Mouse (Mus musculus): ENCODE results near the gene Chmp6. TPM values are rescaled to one million over a fixed set of nuclear protein-coding genes. Genes with fewer than 3 reads are reported as not detected.
A peak's percentile ranks its signal among the peaks of the same experiment; 100 is the strongest.

Chmp6 gene
- total RNA-seq (2021) = 10 to 100 TPM; 43.2 to 48.2 TPM

GRCm38 (mm10) chr11:119913291-119913934, at the start of gene Chmp6:
Chmp6 (plus strand) TSS chr11:119913441.
- peak; percentile 88 for DNase-seq
- intact Hi-C loops (cut with DNase I) = no loop called here

GRCm38 (mm10) chr11:119866837-119867236, 46.4 kb upstream of the Chmp6 start:
- intact Hi-C loops (cut with DNase I) = no loop called here
- DNase-seq = no peak

GRCm38 (mm10) chr11:119868138-119868537, 45.1 kb upstream of the Chmp6 start:
- intact Hi-C loops (cut with DNase I) = no loop called here
- no peak for DNase-seq

- intact Hi-C loops (cut with DNase I) = no loop called here
- DNase-seq = no peak
Measured at GRCm38 (mm10) chr11:119868556-119868955, 44.7 kb upstream of the Chmp6 start.

- no peak for DNase-seq
- intact Hi-C loops (cut with DNase I) = no loop called here
Measured at GRCm38 (mm10) chr11:119871141-119871540, 42.1 kb upstream of the Chmp6 start.

- no peak for DNase-seq
- intact Hi-C loops (cut with DNase I) = no loop called here
Measured at GRCm38 (mm10) chr11:119873643-119874042, 39.6 kb upstream of the Chmp6 start.

- DNase-seq = no peak
- intact Hi-C loops (cut with DNase I) = no loop called here
Measured at GRCm38 (mm10) chr11:119874841-119875240, 38.4 kb upstream of the Chmp6 start.

- intact Hi-C loops (cut with DNase I) = no loop called here
- no peak for DNase-seq
Measured at GRCm38 (mm10) chr11:119875685-119876084, 37.6 kb upstream of the Chmp6 start.

GRCm38 (mm10) chr11:119877124-119877523, 36.1 kb upstream of the Chmp6 start:
- intact Hi-C loops (cut with DNase I) = no loop called here

GRCm38 (mm10) chr11:119879573-119879972, 33.7 kb upstream of the Chmp6 start:
- DNase-seq = no peak
- intact Hi-C loops (cut with DNase I) = no loop called here

More at GRCm38 (mm10) chr11:119877124-119877523, 36.1 kb upstream of the Chmp6 start:
- DNase-seq = no peak

- DNase-seq = no peak
- intact Hi-C loops (cut with DNase I) = no loop called here
Measured at GRCm38 (mm10) chr11:119883646-119884045, 29.6 kb upstream of the Chmp6 start.

GRCm38 (mm10) chr11:119889966-119890365, 23.3 kb upstream of the Chmp6 start:
- intact Hi-C loops (cut with DNase I) = no loop called here

GRCm38 (mm10) chr11:119891601-119892215, 21.5 kb upstream of the Chmp6 start:
- intact Hi-C loops (cut with DNase I) = no loop called here
- DNase-seq = no peak

More at GRCm38 (mm10) chr11:119889966-119890365, 23.3 kb upstream of the Chmp6 start:
- no peak for DNase-seq

GRCm38 (mm10) chr11:119893667-119894236, 19.5 kb upstream of the Chmp6 start:
- no peak for DNase-seq
- intact Hi-C loops (cut with DNase I) = no loop called here

GRCm38 (mm10) chr11:119894634-119895033, 18.6 kb upstream of the Chmp6 start:
- no peak for DNase-seq
- intact Hi-C loops (cut with DNase I) = no loop called here

- intact Hi-C loops (cut with DNase I) = no loop called here
- no peak for DNase-seq
Measured at GRCm38 (mm10) chr11:119897041-119897440, 16.2 kb upstream of the Chmp6 start.

GRCm38 (mm10) chr11:119898976-119899375, 14.3 kb upstream of the Chmp6 start:
- DNase-seq = no peak
- intact Hi-C loops (cut with DNase I) = no loop called here

GRCm38 (mm10) chr11:119901174-119901573, 12.1 kb upstream of the Chmp6 start:
- DNase-seq = no peak
- intact Hi-C loops (cut with DNase I) = loop anchor here (10.0 kb wide), 1 partner anchor 596 kb away; the partner anchor contains the start of genes Card14 and Eif4a3

GRCm38 (mm10) chr11:119902891-119903290, 10.3 kb upstream of the Chmp6 start:
- DNase-seq = no peak
- intact Hi-C loops (cut with DNase I) = loop anchor here (10.0 kb wide), 1 partner anchor 598 kb away; the partner anchor contains the start of genes Card14 and Eif4a3

- intact Hi-C loops (cut with DNase I) = loop anchor here (2.0 to 10.0 kb wide), 3 partner anchors 88 to 600 kb away; partner anchors contain the start of genes Card14 and Eif4a3
- peak; percentile 77 for DNase-seq
Measured at GRCm38 (mm10) chr11:119904621-119905286, 8.5 kb upstream of the Chmp6 start.

- DNase-seq = no peak
- intact Hi-C loops (cut with DNase I) = loop anchor here (2.0 to 10.0 kb wide), 3 partner anchors 87 to 601 kb away; partner anchors contain the start of genes Card14 and Eif4a3
Measured at GRCm38 (mm10) chr11:119905794-119906193, 7.4 kb upstream of the Chmp6 start.

All from left cerebral cortex, postnatal 4 days (tissue).